Mouse (Mus musculus) embryonic facial prominence, embryonic 14.5 days (tissue): ENCODE measurements around the gene Zfp512b. TPM values are rescaled to one million over a fixed set of nuclear protein-coding genes. Genes with fewer than 3 reads are reported as not detected.

Source experiments
- ATAC-seq: fragments of 200-750 bp; cut with Nextera tagmentation; 2 replicates; pipeline ENCODE4 v1.8.0; 2017; ENCODE audit warnings: low read depth, moderate number of reproducible peaks, moderate TSS enrichment
- DNase-seq: peaks from one replicate; pipeline ENCODE4 v3.0.0-alpha.2; 2015; ENCODE audit warnings: low spot score
- H3K27ac ChIP-seq: fragments of 300-500 bp; sonication (generic); replicated peaks from 2 replicates; pipeline ENCODE4 v1.5.1; 2014; ENCODE audit warnings: low read depth, mild to moderate bottlenecking, low read length, moderate library complexity
- H3K27me3 ChIP-seq: fragments of 300-500 bp; sonication (generic); replicated peaks from 2 replicates; pipeline ENCODE4 v1.6.1; 2014; ENCODE audit warnings: low read length; ENCODE audit not compliant: control insufficient read depth, insufficient read depth
- H3K36me3 ChIP-seq: fragments of 300-500 bp; sonication (generic); 2 replicates; pipeline ENCODE4 v1.6.1; 2014; ENCODE audit warnings: low read length, mixed read lengths; ENCODE audit not compliant: control insufficient read depth, insufficient read depth
- H3K4me1 ChIP-seq: fragments of 300-500 bp; sonication (generic); 2 replicates; pipeline ENCODE4 v1.6.1; 2014; ENCODE audit warnings: antibody characterized with exemption, low read length; ENCODE audit not compliant: control insufficient read depth, insufficient read depth
- H3K4me2 ChIP-seq: fragments of 300-500 bp; sonication (generic); 2 replicates; pipeline ENCODE4 v1.6.1; 2014; ENCODE audit warnings: low read depth, mild to moderate bottlenecking, low read length, moderate library complexity, mixed read lengths
- H3K4me3 ChIP-seq: fragments of 300-500 bp; sonication (generic); 2 replicates; pipeline ENCODE4 v1.5.1; 2014; ENCODE audit warnings: low read depth, mild to moderate bottlenecking, low read length
- H3K9ac ChIP-seq: fragments of 300-500 bp; sonication (generic); 2 replicates; pipeline ENCODE4 v1.6.1; 2014; ENCODE audit warnings: low read depth, mild to moderate bottlenecking, low read length, moderate library complexity, mixed read lengths
- H3K9me3 ChIP-seq: fragments of 300-500 bp; sonication (generic); 2 replicates; pipeline ENCODE4 v1.6.1; 2016; ENCODE audit warnings: low read length; ENCODE audit not compliant: control insufficient read depth
- whole genome bisulfite sequencing: fragments of 180-500 bp; shearing (Covaris S2); extraction: QIAGEN DNeasy Blood & Tissue Kit; methylation state at CpG from one replicate; pipeline ENCODE4 v1.1.7; 2014; 5-methylcytosine and 5-hydroxymethylcytosine counted together
- polyA plus RNA-seq: library from polyadenylated mRNA; unstranded; fragments of >200 nt; fragmentation: Nextera tagmentation; extraction: Ambion mirVana; gene quantifications from 2 replicates; pipeline ENCODE4 v1.2.1, GENCODE M21; 2014

Gene Zfp512b
- polyA plus RNA-seq, 1 experiment from 2014 or later, result 42.0 TPM

- H3K4me2 ChIP-seq, result no peak overlapping the region
- ATAC-seq, result no peak
- H3K9ac ChIP-seq, result no peak overlapping the region
- 87% methylated on average over 11 of the region's 11 CpGs for WGBS
- H3K4me3 ChIP-seq, result no peak overlapping the region
- H3K4me1 ChIP-seq, result no peaks in the 10 kb centered on the region
- H3K36me3 ChIP-seq, result peaks cover 29% of the 10 kb centered on the region; the same call in 1 of the 2 replicates
- no peaks in the 10 kb centered on the region for H3K9me3 ChIP-seq
- H3K27ac ChIP-seq, result no peak overlapping the region
- no peaks in the 10 kb centered on the region for H3K27me3 ChIP-seq
- no peak for DNase-seq
These were observed 20.5 kb downstream of the Zfp512b start for GRCm38 (mm10) chr2:181571941-181572670.

- WGBS, result 66% methylated on average over 6 of the region's 6 CpGs
- no peak for ATAC-seq
- H3K36me3 ChIP-seq, result peaks cover 29% of the 10 kb centered on the region; the same call in 1 of the 2 replicates
- no peak for DNase-seq
- H3K4me3 ChIP-seq, result no peak overlapping the region
- H3K27ac ChIP-seq, result no peak overlapping the region
- no peaks in the 10 kb centered on the region for H3K9me3 ChIP-seq
- no peaks in the 10 kb centered on the region for H3K27me3 ChIP-seq
- H3K4me1 ChIP-seq, result no peaks in the 10 kb centered on the region
- no peak overlapping the region for H3K4me2 ChIP-seq
- H3K9ac ChIP-seq, result no peak overlapping the region
These were observed 21.5 kb downstream of the Zfp512b start for GRCm38 (mm10) chr2:181570921-181571595.

- H3K4me1 ChIP-seq, result no peaks in the 10 kb centered on the region
- no peak overlapping the region for H3K4me3 ChIP-seq
- no peaks in the 10 kb centered on the region for H3K9me3 ChIP-seq
- no peak for ATAC-seq
- no peak overlapping the region for H3K9ac ChIP-seq
- DNase-seq, result no peak
- WGBS, result 88% methylated on average over 8 of the region's 8 CpGs
- no peak overlapping the region for H3K4me2 ChIP-seq
- no peaks in the 10 kb centered on the region for H3K27me3 ChIP-seq
- no peak overlapping the region for H3K27ac ChIP-seq
- peaks cover 29% of the 10 kb centered on the region; the same call in 1 of the 2 replicates for H3K36me3 ChIP-seq
These were observed 22.2 kb downstream of the Zfp512b start for GRCm38 (mm10) chr2:181570375-181570774.

DNA sequence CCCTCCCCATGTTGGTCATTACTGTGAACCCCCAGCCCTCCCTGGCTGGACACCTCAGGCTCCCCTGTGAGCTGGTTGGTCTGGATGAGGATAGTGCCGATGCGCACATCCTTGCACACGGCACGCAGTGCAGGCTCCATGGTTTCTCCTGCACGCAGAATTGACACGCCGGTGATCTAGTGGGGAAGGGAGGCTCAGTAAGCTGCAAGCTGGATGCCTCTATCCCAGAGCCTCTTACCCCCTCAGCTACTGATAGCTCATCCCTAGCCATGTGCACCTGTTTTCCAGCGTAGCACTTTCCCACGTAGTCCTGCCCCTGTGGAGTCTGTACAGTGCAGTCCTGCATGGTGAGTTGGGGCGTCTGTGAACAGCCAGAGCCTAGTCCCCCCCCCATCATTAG is 22.7 kb downstream of the Zfp512b start:
- no peaks in the 10 kb centered on the region for H3K27me3 ChIP-seq
- no peak overlapping the region for H3K4me3 ChIP-seq
- DNase-seq (no peak), ATAC-seq (no peak)
- H3K27ac ChIP-seq, result no peak overlapping the region
- H3K9me3 ChIP-seq, result no peaks in the 10 kb centered on the region
- 94% methylated on average over 10 of the region's 10 CpGs for WGBS
- peaks cover 29% of the 10 kb centered on the region; the same call in 1 of the 2 replicates for H3K36me3 ChIP-seq
- H3K4me2 ChIP-seq, result no peak overlapping the region
- no peak overlapping the region for H3K9ac ChIP-seq
- H3K4me1 ChIP-seq, result no peaks in the 10 kb centered on the region

GRCm38 (mm10) chr2:181568272-181569008 is 24.2 kb downstream of the Zfp512b start:
- H3K27me3 ChIP-seq, result no peaks in the 10 kb centered on the region
- H3K4me1 ChIP-seq, result no peaks in the 10 kb centered on the region
- no peak overlapping the region for H3K4me2 ChIP-seq
- no peak for DNase-seq
- H3K9ac ChIP-seq, result no peak overlapping the region
- H3K4me3 ChIP-seq, result no peak overlapping the region
- H3K9me3 ChIP-seq, result no peaks in the 10 kb centered on the region
- no peak overlapping the region for H3K27ac ChIP-seq
- ATAC-seq, result no peak
- 73% methylated on average over 7 of the region's 7 CpGs for WGBS
- peaks cover 24% of the 10 kb centered on the region; the same call in 1 of the 2 replicates for H3K36me3 ChIP-seq

- H3K27ac ChIP-seq, result no peak overlapping the region
- WGBS, result 79% methylated on average over 3 of the region's 3 CpGs
- H3K27me3 ChIP-seq, result no peaks in the 10 kb centered on the region
- no peaks in the 10 kb centered on the region for H3K9me3 ChIP-seq
- DNase-seq (no peak), ATAC-seq (no peak)
- no peak overlapping the region for H3K4me3 ChIP-seq
- H3K36me3 ChIP-seq, result 0 out of 2 replicates have a peak, but pooled peaks cover 13% of the 10 kb centered on the region
- no peak overlapping the region for H3K4me2 ChIP-seq
- no peaks in the 10 kb centered on the region for H3K4me1 ChIP-seq
- no peak overlapping the region for H3K9ac ChIP-seq
These were observed 25.3 kb downstream of the Zfp512b start for GRCm38 (mm10) chr2:181567338-181567737.

DNA sequence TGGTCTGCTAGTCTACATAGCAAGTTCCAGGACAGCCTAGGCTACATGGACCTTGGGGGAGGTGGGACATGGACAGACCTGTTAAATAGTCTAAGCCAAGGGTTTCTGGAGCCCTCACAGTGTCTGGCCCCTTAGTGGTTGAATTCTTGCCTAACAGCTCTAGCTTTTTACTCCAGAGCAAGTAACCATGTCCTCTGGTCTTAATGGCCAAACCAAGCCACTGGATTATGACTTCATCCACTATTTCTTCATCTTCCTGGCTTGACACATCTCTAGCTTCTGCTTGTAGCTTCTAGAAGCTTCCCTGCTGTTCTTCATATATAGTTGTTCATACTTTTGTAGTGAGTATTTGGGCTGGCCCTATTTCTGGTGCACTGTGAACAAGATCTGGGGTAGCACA is 38.8 kb downstream of the Zfp512b start:
- Histone ChIP-seq H3K27me3 (no peaks in the 10 kb centered on the region), H3K4me3 (no peak overlapping the region), H3K4me2 (no peak overlapping the region), H3K9ac (no peak overlapping the region), H3K9me3 (no peaks in the 10 kb centered on the region), H3K4me1 (no peaks in the 10 kb centered on the region), H3K36me3 (peaks cover 57% of the 10 kb centered on the region), H3K27ac (no peak overlapping the region)
- DNase-seq (no peak), ATAC-seq (no peak)

DNA sequence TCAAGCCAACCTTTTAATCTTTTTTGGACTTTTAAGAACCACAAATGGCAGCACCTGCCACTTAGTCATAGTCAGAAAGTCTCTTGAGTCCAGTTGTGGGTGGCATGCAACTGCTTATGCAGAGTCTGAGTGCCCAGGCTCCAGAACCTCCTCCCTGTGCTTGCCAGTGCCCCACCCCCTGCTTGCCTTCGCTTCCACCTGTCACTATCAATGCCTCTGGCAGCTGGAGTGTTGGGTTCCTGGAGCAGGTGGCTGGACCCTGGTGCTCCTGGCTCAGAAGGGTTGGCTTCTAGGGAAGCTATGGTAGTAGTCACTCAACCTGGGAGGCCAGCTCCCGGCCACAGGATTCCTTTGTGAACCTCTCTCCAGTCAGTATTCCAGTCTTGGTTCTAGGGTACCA is 42.4 kb downstream of the Zfp512b start:
- H3K9me3 ChIP-seq, result no peaks in the 10 kb centered on the region
- no peak overlapping the region for H3K4me2 ChIP-seq
- ATAC-seq (no peak), DNase-seq (no peak)
- H3K27ac ChIP-seq, result no peak overlapping the region
- 94% methylated on average over 2 of the region's 2 CpGs for WGBS
- no peak overlapping the region for H3K9ac ChIP-seq
- no peaks in the 10 kb centered on the region for H3K27me3 ChIP-seq
- H3K4me1 ChIP-seq, result no peaks in the 10 kb centered on the region
- no peak overlapping the region for H3K4me3 ChIP-seq
- H3K36me3 ChIP-seq, result peaks cover 84% of the 10 kb centered on the region
